Mouse (Mus musculus): Measurements from ENCODE around the gene Serpinb2.

The Serpinb2 gene

DNA sequence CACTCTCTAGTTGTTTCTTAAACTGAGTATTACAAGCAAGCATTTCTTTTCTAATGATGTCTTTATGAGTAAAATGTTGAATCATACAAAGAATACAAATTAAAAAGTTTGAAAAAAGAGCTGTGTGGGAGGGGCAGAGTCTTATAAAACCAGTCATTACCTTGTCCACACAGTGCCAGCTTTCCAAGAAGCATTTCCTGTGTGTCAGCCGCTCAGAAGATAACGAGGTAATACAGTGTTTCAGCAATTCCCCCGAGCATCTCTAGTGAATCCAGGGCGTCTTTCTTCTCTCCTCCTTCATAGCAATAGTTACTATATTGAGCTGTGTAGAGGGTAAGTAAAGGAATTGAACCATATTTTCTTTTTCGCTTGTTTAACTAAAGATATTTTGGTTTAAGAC, at the start of gene Serpinb2:
Gene Serpinb2, plus strand, starts transcription at position 172 of the 400 bp plus-strand sequence.
- in situ Hi-C loops (cut with MboI; ENCODE audit: low sequenced_read_pairs), result no loop called here

DNA sequence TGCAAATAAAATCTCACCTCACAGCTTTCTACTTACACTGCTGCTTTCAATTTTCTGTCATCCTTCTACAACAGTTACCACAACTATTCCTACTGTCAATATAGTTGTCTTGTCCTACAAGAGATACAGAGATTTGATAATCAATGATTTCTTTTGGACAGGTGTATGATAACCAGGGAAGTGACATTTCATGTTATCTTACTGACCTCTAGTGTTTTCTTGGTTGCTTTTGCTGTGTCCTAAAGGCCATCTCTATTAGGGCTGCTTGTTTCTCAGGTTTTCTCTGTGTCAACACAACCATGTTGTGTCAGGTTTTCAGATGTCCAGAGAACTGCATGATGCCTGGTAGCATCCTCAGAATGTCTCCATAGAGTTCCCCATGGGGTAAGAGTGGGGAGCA, 31.3 kb upstream of the Serpinb2 start:
- in situ Hi-C loops (cut with MboI; ENCODE audit: low sequenced_read_pairs), result loop anchor here (10.0 kb wide), 1 partner anchor 235 kb away; no protein-coding TSS in a partner anchor

DNA sequence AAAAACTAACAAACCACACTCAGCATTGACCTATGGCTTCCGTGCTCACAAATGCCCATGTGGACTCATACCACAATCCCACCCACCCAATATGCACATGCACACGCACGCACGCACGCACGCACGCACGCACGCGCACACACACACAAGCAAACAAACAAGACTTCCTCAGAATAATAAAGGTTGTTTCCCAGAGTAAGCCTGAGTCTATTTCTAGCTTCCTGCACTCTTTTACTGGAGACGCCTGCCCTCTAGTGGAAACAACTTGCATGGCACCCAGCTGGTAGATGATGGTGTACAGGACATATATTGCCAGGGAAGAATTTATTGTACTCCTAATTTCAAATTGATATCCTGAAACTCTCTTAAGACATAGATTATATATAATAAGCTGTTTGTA, 29.8 kb upstream of the Serpinb2 start:
- in situ Hi-C loops (cut with MboI; ENCODE audit: low sequenced_read_pairs), result loop anchor here (10.0 kb wide), 1 partner anchor 237 kb away; no protein-coding TSS in a partner anchor

DNA sequence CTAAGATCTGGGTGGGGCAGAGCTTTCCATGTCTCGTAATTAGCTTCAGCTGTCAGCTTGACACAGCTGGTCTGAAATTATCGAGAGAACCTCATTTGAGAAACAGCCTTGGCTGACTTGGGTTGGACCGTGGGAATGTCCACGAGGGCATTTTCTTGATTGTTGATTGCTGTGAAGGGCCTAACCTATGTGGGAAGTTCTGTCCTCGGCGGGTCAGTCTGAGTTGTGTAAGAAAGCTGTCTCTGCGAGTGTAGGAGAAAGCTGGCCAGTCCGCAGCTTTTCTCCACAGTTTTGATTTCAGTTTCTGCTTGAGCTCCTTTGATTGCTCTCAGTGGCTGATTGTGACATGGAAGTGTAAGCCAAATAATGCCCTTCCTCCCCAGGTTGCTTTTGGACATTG, 21.6 kb upstream of the Serpinb2 start:
- in situ Hi-C loops (cut with MboI; ENCODE audit: low sequenced_read_pairs), result loop anchor here (10.0 kb wide), 1 partner anchor 245 kb away; no protein-coding TSS in a partner anchor

DNA sequence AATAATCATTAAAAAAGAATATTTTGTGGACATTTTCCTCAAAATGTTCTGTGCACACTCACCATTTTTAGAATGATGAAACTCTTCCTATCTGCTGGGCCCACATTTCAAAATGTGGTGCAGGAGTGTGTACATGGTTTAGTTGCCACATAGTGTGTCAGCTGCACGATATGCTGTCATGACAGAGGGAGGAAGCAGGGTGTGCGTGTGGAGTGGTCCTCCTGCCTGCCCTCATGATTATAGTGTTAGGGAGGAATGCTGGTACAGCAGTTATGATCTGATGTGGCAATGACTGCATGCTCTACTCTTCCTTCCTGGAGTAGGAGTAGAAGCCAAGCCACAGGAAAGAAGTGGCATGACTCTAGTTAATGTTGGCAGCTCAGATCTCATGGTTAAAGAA, 14.4 kb upstream of the Serpinb2 start:
- in situ Hi-C loops (cut with MboI; ENCODE audit: low sequenced_read_pairs), result no loop called here

DNA sequence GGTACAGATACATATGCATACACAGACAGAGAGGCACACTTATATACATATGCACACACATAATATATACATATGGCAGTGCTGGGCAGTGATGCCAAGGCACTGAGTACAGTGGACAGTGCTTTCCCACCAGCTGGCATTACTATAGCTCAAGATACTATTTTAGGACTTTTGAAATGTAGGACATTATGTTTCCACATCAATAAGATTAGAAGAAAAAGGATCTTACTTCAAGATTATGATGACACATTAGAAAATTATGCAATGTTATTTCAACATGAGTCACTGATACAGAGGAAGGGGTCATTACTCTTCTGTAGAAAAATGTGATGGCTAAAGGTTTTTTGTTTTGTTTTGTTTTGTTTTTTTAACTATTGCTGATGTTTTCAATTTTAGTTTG, 9.2 kb upstream of the Serpinb2 start:
- in situ Hi-C loops (cut with MboI; ENCODE audit: low sequenced_read_pairs), result no loop called here

DNA sequence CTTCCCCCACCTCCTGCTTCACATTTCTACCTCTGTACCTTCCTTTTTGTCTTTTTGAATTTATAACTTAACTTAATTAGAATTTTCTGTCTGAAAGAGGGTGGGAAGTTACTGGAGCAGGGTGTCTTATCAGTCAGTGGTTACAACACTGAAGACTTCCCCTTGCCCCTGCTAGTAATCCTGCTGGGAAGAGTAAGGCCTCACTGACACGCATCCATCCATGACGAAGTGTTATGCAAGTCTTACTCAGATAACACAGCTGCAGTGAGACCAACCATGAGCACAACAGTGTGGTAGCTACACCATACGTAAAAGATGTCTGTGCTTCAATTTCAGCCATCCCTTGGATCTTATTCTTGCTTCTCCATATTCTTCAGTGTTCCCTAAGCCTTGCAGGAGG, 7.9 kb upstream of the Serpinb2 start:
- in situ Hi-C loops (cut with MboI; ENCODE audit: low sequenced_read_pairs), result no loop called here

DNA sequence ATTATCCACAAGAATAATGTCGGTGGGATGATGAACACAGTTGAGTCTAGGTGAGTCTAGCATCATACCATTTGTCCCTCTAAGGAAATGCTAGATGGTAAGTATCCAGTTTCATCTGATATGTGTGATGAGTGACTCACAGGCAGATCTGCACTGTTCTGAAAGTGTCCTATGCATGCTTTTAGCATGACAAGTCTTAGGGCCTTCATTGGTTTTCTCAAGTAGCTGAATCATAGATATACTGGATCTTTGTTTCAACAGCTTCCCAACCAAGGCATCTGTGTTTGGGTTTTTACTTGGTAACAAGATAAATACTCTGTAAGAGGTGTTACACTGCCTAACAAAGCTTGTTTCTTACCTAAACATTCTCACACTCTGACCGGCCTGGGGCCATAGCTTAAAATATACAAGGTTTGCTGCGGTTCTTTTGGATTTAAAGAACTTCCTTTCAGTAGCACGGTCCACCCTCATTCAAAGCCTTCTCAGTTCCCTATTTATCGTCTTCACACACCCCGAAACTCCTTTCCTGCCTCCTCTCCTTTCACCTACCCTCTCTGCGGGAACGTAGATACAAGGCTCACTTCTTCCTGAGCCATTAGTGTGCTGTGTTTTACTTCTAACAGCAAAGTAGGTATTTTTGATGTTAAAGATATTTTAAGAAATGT, 5.2 kb upstream of the Serpinb2 start:
- in situ Hi-C loops (cut with MboI; ENCODE audit: low sequenced_read_pairs), result no loop called here

DNA sequence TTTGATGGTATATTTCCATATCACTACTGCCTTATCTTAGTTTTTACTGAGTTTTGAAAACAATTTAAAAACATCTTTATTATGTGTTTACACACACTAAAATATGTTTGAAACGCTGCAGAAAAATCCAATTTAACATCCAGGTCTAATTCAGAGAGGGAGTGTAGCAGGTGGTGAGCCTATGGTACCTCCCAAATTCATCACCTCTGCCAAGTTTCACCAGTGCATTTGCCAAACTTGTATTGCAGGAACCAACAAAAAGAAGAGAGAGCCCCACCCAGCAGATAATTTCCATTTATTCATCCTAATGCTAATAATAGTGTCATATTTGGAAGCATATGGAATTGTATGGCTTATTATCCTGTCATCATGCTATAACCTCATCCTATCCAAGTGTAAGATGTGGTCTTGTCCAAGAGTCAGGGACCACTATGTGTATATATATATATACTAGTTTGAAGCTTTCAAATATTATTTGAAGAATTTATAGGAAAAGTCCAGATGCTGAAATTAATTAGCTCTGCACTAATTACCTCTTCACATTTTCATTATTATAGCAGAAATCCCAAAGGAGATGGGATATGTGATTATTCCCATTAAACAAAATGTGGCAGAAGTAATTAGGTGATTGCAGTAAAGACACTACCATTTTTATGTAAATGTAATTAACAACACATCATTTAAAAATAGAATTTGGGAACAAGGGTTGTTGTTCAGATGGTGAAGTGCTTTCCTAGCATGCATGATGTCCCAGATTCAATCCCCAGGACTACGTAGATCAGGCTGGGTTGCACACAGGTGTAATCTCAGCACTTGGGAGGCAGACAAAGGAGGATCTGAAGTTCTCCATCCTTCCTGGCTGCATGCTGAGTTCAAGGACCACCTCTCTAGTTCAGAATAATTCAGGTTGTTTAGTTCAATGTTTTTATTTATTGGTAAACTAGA, 1.2 kb downstream of the Serpinb2 start:
- in situ Hi-C loops (cut with MboI; ENCODE audit: low sequenced_read_pairs), result no loop called here

DNA sequence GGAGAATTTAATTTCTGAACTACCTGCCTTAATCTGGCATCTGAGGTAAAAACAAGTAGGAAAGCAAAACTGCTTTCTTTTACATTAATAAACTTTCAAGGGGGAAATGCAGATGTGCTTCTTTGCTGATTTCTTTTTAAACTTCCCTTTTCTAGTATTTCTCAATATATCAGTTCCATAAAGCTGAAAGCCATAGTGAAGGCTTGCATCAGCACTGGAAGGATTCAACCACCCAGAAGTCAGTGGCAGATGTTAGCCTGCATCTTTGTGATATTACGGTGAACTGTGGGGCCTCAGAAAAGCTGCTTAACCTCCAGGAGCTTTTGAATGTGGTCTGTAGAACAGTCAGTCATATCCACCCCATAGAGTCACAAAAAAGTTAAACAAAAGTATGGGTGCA, 2.3 kb downstream of the Serpinb2 start:
- in situ Hi-C loops (cut with MboI; ENCODE audit: low sequenced_read_pairs), result no loop called here

DNA sequence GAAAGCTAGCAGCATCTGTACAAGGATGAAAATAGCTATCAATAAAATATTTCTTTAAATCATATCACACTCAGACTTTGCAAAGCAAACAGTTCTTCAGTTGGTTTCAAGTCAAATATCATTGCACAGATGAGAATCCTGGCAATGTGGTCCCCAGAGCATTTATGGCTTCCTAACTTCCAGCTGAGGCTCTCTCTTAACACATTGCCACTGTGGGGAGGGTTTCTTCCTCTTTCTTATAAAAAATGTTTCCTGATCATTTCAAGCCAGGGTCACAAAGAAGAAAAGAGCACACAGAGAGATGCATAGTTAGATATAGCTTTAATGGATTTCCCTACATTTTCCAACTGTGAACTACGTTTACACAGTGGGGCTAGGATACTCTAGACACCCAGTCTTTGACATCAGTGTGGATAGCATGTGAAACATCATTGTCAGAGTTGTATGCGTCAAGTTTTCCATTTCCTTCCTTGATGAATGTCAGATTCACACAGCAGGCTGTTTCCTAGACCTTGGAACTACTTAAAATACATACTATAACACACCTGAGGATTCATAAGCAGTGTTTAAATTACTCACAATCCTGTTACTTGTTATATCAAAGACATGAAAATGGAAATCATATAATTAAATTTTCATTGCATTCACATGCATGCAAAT, 4.7 kb downstream of the Serpinb2 start:
- in situ Hi-C loops (cut with MboI; ENCODE audit: low sequenced_read_pairs), result no loop called here

DNA sequence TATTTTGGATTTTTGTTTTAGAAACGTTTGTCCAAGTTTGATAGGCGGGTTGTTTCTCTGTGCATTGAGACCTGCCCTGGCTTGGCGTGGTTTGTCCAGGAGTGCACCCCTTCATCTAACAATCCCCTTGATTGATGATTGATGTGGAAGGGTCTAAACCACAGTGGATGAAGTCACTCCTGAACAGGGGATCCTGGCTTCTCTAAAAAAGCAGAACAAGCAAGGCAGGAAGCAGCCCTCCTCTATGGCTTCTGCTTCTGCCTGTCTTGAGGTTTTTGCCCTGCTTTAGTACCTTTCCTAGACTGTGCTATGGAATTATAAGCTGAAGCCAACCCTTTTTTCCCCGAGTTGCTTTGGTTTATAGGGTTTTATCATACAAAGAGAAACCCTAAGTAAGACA, 14.4 kb downstream of the Serpinb2 start:
- in situ Hi-C loops (cut with MboI; ENCODE audit: low sequenced_read_pairs), result no loop called here

DNA sequence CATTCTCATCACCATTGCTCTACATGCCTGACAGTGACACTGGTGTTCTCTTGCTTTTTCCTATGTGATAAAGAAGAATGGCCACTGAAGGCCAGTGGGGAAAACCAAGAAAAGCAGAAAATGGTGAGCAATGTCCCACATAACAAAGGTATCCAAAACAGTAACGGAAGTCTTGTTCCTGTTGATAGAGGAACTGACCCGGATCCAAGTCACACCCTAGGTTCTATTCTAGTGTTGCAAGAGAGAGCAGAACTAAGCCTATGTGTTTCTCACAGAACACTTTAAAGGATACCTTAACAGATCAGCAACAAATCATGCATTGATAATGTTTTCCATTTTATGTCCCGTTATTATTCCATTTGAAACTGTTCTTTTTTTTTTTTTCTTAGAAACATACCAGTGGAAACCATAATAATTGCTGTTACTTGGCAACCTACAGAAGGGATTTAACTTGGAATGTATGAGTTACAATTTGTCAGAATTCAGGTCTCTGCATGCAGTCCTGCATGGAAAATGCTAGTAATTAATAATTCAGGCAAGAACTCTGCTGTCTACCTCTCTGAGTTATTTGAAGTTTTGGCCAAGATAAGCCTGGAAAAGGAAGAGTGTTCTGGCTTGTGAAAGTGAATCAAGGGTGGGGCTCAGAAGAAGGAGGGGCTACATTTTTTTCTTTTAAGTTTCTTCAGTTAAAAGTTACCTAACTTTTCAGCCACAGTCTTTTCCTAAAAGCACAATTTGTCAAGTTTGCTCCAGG, 17.3 kb downstream of the Serpinb2 start:
- in situ Hi-C loops (cut with MboI; ENCODE audit: low sequenced_read_pairs), result no loop called here

DNA sequence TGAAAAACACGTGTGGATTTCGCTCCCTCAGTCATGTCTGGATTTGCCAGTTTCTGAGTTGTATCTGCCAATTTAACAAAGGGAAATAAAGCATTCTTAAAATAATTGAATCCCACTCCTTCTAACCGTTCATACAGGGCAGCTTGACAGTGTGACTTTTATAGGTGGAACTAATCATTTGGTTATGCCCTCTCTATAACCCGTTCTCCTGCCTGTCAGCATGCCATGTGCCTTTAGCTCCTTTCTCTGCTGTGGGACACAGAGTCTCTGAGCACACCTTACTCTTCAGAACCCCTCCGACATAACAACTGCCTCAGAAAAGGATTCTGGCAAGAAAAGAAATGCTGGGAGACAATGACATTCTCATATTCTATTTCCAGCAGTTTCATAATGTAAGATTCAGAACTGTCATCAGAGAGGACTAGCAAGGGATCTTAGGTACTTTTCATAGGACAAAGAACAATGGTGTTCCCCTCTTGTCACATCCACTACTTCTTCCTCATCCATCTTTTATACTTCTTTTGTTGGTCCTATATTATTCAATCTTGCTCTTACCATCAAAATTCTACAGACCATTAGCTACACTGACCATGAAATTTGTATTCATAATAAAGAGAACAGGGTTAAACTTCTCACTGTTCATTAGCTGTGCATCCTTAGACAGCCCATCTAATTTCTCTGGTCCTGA, 18.3 kb downstream of the Serpinb2 start:
- in situ Hi-C loops (cut with MboI; ENCODE audit: low sequenced_read_pairs), result no loop called here

DNA sequence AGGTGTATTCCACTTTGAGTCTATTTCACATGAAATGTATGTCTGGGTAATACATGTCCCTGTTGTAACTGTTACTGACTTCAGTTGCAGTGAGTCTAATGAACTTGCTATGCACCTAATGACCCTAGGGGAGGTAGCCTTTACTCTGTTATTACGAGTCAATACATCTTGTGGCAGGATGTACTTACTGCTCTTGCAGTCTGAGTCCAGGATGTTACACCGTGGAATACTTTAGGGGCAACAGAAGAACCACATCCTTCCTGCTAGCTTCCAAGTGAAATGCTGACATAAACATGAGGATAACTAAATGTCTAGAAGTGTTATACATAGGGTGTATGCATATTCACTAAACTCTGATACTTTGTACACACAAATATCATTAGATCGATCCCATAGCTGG, 22.5 kb downstream of the Serpinb2 start:
- in situ Hi-C loops (cut with MboI; ENCODE audit: low sequenced_read_pairs), result no loop called here

DNA sequence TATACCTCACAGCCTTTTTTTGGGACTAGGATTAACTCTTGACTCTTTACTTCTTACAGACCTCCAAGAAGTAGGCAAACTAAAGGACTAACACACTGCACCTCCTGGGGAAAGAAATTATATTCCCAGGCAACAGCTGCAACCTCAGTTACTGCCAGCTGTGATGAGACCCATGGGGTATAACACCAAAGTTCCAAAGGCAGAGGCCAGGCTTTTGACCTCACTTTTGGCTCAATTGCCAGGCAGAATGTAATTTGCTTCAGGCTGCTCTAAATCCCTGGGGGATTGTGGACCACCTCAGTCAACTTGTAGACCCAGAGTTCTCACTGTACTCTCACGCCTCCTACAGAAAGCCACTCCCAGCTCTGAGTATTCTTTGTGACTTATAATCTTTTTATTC, 26.2 kb downstream of the Serpinb2 start:
- in situ Hi-C loops (cut with MboI; ENCODE audit: low sequenced_read_pairs), result no loop called here

DNA sequence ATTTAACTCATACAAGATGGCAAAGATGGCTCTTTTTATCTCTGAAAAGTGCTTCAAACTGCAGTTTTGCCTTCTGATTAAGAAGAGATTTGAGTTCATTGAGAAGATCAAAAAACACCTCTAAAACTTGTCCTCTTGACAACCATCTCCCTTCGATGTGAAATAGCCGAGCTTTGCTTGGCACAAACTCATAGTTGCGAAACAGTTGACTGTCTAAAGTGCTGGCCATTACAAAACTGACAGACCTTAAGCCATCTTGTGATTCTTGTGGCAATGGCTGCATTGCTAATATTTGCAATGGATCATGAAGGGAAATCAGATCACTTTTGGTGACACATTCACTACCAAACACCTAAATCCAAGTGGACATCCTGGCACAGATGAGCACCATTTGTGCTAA, 48.3 kb downstream of the Serpinb2 start:
- in situ Hi-C loops (cut with MboI; ENCODE audit: low sequenced_read_pairs), result no loop called here

DNA sequence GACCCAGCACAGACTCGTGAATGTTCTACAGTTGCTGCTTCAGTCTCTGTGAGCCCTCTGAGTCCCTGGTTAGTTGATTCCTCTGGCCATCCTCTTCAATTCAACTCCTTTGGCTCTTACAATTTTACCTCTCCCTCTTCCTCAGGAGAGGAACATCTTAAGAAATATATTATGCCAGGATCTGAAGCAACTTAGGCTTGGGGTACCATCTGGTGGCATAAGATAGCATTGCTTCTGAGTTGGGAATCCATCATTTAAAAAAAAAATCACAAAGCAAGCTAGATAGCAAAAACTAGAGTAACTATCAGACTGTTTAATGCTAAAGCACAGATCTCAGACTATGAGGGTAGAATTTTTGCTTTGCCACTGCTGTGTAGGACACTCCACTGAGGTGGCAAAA, 50.9 kb downstream of the Serpinb2 start:
- in situ Hi-C loops (cut with MboI; ENCODE audit: low sequenced_read_pairs), result no loop called here

DNA sequence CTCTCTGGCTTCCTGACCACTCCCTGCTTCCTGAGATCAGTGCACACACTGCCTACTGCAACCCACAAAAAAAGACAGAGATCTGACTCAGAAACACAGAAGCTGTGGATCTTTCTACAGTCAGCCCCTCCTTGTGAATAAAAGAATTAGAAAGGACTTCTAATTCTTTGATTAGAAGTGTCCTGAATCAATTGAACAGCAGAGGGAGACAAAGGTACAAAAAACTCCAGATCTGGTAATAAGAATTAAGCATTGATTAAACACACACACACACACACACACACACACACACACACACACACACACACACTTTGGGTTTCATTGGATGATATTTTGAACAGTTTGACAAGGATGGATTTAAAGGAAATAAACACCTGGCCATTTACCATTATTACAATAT, 54.4 kb downstream of the Serpinb2 start:
- in situ Hi-C loops (cut with MboI; ENCODE audit: low sequenced_read_pairs), result no loop called here

DNA sequence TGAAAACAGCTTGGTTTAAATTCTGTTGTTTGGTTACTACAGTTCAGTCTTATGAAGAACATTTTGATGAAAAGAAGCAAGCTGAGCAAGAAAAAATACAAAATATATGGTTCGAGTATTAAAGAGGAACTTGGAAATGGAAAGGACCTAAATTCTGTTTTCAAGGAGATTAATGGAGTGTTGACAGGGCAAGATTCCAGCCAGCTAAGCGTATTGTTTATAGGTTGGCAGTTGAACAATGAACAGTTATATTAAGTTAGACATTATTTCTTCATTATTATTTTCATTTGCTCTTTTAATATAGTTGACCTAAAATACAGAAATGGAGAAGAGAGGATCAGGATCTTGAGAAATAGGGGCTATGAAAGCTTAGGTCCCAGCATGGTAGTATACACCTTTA, 64.9 kb downstream of the Serpinb2 start:
- in situ Hi-C loops (cut with MboI; ENCODE audit: low sequenced_read_pairs), result no loop called here

Measured in CH12F3 (cell line).